Mouse (Mus musculus): ENCODE data around the gene Ap5m1. TPM values are rescaled to one million over a fixed set of nuclear protein-coding genes. Genes with fewer than 3 reads are reported as not detected.
A peak's percentile ranks its signal among the peaks of the same experiment; 100 is the strongest.

The Ap5m1 gene
- polyA plus RNA-seq, 2 experiments, result 7.3 to 10.9 TPM

DNA sequence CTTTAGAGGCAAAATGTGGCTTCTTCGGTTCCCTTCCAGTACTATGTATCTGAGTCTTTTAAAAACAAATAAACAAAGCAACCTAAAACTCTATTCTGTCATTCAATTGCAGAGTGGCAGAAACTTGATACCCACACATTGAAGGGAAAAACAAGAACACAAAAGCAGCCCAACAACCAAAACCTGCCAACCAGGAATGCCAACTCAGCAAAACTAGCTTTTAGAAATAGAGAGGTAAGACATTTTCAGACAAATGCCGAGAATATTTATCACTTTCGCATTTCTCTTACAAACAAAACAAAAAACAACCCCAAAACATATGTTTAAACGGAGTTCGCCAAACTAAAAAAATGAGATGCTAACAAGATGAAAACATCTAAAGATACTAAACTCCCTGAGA, 36.9 kb upstream of the Ap5m1 start:
- H3K27me3 ChIP-seq (ENCODE audit: control insufficient read depth, insufficient read depth, low read length), result no peaks in the 10 kb centered on the region
- peaks cover 3% of the 10 kb centered on the region for H3K36me3 ChIP-seq (replicated peaks; ENCODE audit: control insufficient read depth, insufficient read depth, low read depth)
- no peak for ATAC-seq (ENCODE audit: insufficient read depth)
- H3K9me3 ChIP-seq (ENCODE audit: control insufficient read depth, low read length), result no peaks in the 10 kb centered on the region
- no peak overlapping the region for H3K4me2 ChIP-seq (ENCODE audit: low read depth)
- no peak overlapping the region for H3K27ac ChIP-seq
- H3K4me1 ChIP-seq (replicated peaks; ENCODE audit: control insufficient read depth in 2 of 2, insufficient read depth in 2 of 2, low read length in 1 of 2), result no peaks in the 10 kb centered on the region
- TF ChIP-seq EP300 (IDR thresholded peaks at IDR 0.05; ENCODE audit: low read depth), result no peak
- no peak overlapping the region for H3K4me3 ChIP-seq (ENCODE audit: insufficient read depth in 1 of 2, low read depth in 2 of 2, low read length in 2 of 2)
- no peak for DNase-seq (ENCODE audit: low read depth in 3 of 3, low spot score in 3 of 3)
- H3K9ac ChIP-seq (replicated peaks), result no peak overlapping the region
- 86% methylated on average over 5 of the region's 5 CpGs for WGBS (ENCODE audit: insufficient replicate concordance)

DNA sequence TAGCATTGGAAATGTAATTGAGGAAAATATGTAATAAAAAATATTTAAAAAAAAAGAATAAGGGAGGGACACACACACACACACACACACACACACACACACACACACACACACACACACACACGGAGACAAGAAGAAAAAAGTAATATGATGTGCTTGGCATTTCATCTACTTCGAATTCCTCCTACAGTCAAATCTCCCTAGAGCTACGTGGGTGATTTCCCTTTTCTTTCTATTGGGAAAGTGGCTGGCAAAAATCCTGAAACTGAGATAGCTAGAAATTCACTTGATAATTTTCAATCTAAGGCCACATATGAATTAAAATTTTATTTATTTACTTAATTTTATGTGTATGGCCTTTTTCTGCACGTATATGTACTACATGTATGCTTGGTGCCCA, 20.3 kb upstream of the Ap5m1 start:
- H3K4me3 ChIP-seq (ENCODE audit: insufficient read depth in 1 of 2, low read depth in 2 of 2, low read length in 2 of 2), result no peak overlapping the region
- ATAC-seq (ENCODE audit: insufficient read depth), result no peak
- H3K27me3 ChIP-seq (ENCODE audit: control insufficient read depth, insufficient read depth, low read length), result no peaks in the 10 kb centered on the region
- DNase-seq (ENCODE audit: low read depth in 3 of 3, low spot score in 3 of 3), result no peak
- no peak overlapping the region for H3K27ac ChIP-seq
- WGBS (ENCODE audit: insufficient replicate concordance), result 83% methylated on average over 4 of the region's 4 CpGs
- no peak for TF ChIP-seq CTCF (IDR thresholded peaks at IDR 0.05; ENCODE audit: low read depth)
- H3K4me1 ChIP-seq (replicated peaks; ENCODE audit: control insufficient read depth in 2 of 2, insufficient read depth in 2 of 2, low read length in 1 of 2), result peaks cover 0 to 6% of the 10 kb centered on the region in 2 experiments; a peak in 2 of 4 replicates
- no peaks in the 10 kb centered on the region for H3K9me3 ChIP-seq (ENCODE audit: control insufficient read depth, low read length)
- no peaks in the 10 kb centered on the region for H3K36me3 ChIP-seq (replicated peaks; ENCODE audit: control insufficient read depth, insufficient read depth, low read depth)
- H3K9ac ChIP-seq (replicated peaks), result no peak overlapping the region
- H3K4me2 ChIP-seq (ENCODE audit: low read depth), result no peak overlapping the region

DNA sequence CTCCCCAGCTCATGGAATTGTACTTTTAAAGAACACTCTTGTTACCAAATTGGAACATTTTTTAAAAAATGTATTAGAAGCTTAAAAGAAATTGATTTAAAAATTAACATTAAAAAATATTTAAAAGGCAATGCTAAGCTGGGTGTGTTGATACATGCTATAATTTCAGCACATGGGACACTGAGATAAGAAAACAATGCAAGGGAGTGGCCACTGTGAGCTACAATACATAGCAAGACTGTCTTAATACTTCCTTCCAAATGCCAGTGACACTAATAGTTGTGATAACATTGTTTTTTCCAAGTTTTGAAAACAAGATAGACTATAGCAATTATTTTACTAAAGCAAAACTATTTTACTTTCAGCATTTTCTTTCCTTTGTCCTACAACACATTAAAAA, 16.4 kb upstream of the Ap5m1 start:
- no peaks in the 10 kb centered on the region for H3K27me3 ChIP-seq (ENCODE audit: control insufficient read depth, insufficient read depth, low read length)
- no peaks in the 10 kb centered on the region; the same call in 1 of the 2 replicates for H3K36me3 ChIP-seq (replicated peaks; ENCODE audit: control insufficient read depth, insufficient read depth, low read depth)
- H3K9me3 ChIP-seq (ENCODE audit: control insufficient read depth, low read length), result no peaks in the 10 kb centered on the region
- no peak overlapping the region for H3K4me3 ChIP-seq (ENCODE audit: insufficient read depth in 1 of 2, low read depth in 2 of 2, low read length in 2 of 2)
- no peak overlapping the region for H3K27ac ChIP-seq
- peak; percentile 56; the same call in 1 of the 2 replicates for ATAC-seq (ENCODE audit: insufficient read depth)
- H3K9ac ChIP-seq (replicated peaks), result no peak overlapping the region
- H3K4me1 ChIP-seq (replicated peaks; ENCODE audit: control insufficient read depth in 2 of 2, insufficient read depth in 2 of 2, low read length in 1 of 2), result peaks cover 0 to 6% of the 10 kb centered on the region in 2 experiments; a peak in 2 of 4 replicates
- DNase-seq (ENCODE audit: low read depth in 3 of 3, low spot score in 3 of 3), result no peak
- no peak overlapping the region for H3K4me2 ChIP-seq (ENCODE audit: low read depth)
- TF ChIP-seq CTCF (IDR thresholded peaks at IDR 0.05; ENCODE audit: low read depth), result no peak
- no peak for TF ChIP-seq EP300 (IDR thresholded peaks at IDR 0.05; ENCODE audit: low read depth)

DNA sequence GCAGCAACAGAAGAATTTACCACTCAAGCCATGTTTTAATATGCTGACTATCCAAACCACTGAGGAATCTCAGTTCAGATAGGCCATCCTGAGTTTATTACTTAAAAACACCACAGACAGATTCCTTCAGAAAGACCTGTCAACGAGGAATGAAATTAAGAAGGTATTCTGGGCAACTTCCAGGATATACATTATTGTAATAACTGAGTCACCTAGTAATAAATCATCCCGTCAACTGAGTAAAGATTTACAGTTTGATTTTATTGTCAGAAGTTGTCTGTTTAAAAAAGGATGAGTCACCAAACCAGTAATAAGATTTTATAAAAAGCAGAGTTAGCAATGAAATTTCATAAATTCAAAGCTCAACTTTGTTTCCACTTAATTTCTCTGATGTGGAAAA, 2.1 kb upstream of the Ap5m1 start:
- TF ChIP-seq CTCF (IDR thresholded peaks at IDR 0.05; ENCODE audit: low read depth), result no peak
- no peak for TF ChIP-seq EP300 (IDR thresholded peaks at IDR 0.05; ENCODE audit: low read depth)
- Histone ChIP-seq H3K4me3 (ENCODE audit: insufficient read depth in 1 of 2, low read depth in 2 of 2, low read length in 2 of 2) (no peak overlapping the region), H3K9ac (replicated peaks) (no peak overlapping the region), H3K9me3 (ENCODE audit: control insufficient read depth, low read length) (no peaks in the 10 kb centered on the region), H3K4me2 (ENCODE audit: low read depth) (peak overlapping the region; percentile 47; the same call in 1 of the 2 replicates), H3K4me1 (replicated peaks; ENCODE audit: control insufficient read depth in 2 of 2, insufficient read depth in 2 of 2, low read length in 1 of 2) (peaks cover 0 to 9% of the 10 kb centered on the region in 2 experiments; a peak in 3 of 4 replicates), H3K27me3 (ENCODE audit: control insufficient read depth, insufficient read depth, low read length) (no peaks in the 10 kb centered on the region), H3K36me3 (replicated peaks; ENCODE audit: control insufficient read depth, insufficient read depth, low read depth) (no peaks in the 10 kb centered on the region), H3K27ac (no peak overlapping the region)
- 51% methylated on average over 2 of the region's 2 CpGs for WGBS (ENCODE audit: insufficient replicate concordance)
- ATAC-seq (ENCODE audit: insufficient read depth) (no peak), DNase-seq (ENCODE audit: low read depth in 3 of 3, low spot score in 3 of 3) (no peak)

DNA sequence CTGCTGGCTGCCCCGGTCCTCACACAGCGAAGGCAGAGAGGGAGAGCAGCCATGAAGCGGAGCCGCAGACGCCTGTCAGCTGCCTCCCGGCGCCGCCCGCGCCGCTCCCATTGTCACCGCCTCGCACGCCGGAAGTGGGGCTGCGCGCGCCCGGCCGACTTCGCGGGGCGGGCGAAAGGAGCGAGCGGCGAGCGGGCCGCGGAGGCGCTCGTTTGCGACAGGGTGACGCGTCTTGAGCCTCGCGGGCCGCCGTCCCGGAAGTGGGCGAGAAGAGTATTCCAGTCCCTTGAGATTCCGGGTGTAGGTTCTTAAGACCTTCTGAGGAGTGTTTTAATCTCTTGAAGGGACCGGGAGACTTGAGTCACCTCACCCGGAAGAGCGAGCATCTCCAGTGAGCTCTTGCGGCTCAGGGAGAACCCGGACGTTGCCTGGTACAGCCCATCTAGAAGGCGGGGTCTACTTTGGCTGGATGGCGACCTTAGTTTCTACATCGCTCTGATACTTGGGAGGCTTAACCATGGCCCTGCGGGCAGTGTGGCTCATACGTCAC, 452 bp downstream of the Ap5m1 start, which contains the start of gene Exoc5:
Gene Exoc5 (minus strand): TSS at position 380 of the 550 bp plus-strand sequence.
- peak within 1 kb of the TSS; percentile 81 for H3K4me2 ChIP-seq (ENCODE audit: low read depth)
- H3K9me3 ChIP-seq (ENCODE audit: control insufficient read depth, low read length), result no peaks in the 10 kb centered on the region
- DNase-seq (ENCODE audit: low read depth in 3 of 3, low spot score in 3 of 3), result peak; percentile 86
- TF ChIP-seq EP300 (IDR thresholded peaks at IDR 0.05; ENCODE audit: low read depth) (no peak), CTCF (IDR thresholded peaks at IDR 0.05; ENCODE audit: low read depth) (no peak)
- peaks cover 0 to 9% of the 10 kb centered on the region in 2 experiments; a peak in 3 of 4 replicates for H3K4me1 ChIP-seq (replicated peaks; ENCODE audit: control insufficient read depth in 2 of 2, insufficient read depth in 2 of 2, low read length in 1 of 2)
- H3K36me3 ChIP-seq (replicated peaks; ENCODE audit: control insufficient read depth, insufficient read depth, low read depth), result no peaks in the 10 kb centered on the region
- WGBS (ENCODE audit: insufficient replicate concordance), result under 1% methylated on average over 53 of the region's 53 CpGs
- H3K27ac ChIP-seq, result peak within 1 kb of the TSS; percentile 94
- ATAC-seq (ENCODE audit: insufficient read depth), result peak; percentile 96
- H3K9ac ChIP-seq (replicated peaks), result peak within 1 kb of the TSS; percentile 98
- H3K27me3 ChIP-seq (ENCODE audit: control insufficient read depth, insufficient read depth, low read length), result no peaks in the 10 kb centered on the region
- peak within 1 kb of the TSS; percentile 95 to 98 for H3K4me3 ChIP-seq (ENCODE audit: insufficient read depth in 1 of 2, low read depth in 2 of 2, low read length in 2 of 2)

Measured in liver, embryonic 14.5 days (tissue).